Mouse (Mus musculus) bone marrow, adult 2 months (tissue): ENCODE measurements around the gene Atad2b.

Experiments used
- CTCF ChIP-seq: fragments of 200-500 bp; IDR thresholded peaks from 2 replicates; pipeline ENCODE4 v1.5.1; 2011; ENCODE audit warnings: low read length, control low read depth; ENCODE audit not compliant: control insufficient read depth, insufficient read depth
- POLR2A ChIP-seq: fragments of 200-500 bp; IDR thresholded peaks from 2 replicates; pipeline ENCODE4 v1.6.1; 2011; ENCODE audit warnings: low read depth, mild to moderate bottlenecking, control low read depth, low read length, borderline replicate concordance; ENCODE audit not compliant: control insufficient read depth

DNA sequence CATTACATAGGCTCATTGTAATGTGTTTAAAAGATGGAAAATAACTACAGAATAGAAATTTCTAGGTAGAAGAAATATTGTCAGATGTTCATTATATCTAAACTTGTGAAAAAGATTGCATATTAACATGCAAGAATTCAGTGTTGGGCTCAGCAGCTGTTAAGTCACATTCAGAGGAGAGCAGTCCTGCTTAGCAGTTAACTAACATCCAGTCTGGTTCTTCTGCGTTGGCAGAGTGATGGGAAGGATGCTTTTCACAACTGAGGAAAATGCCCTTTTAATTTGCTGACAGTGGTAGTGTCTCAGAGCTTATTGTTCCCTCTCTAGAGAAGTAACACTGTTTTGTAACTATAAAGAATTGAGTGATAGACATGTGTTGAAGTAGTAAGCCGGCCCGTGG lies 88.2 kb downstream of the Atad2b start:
- TF ChIP-seq CTCF (no peak), POLR2A (no peak)
